Mouse (Mus musculus) myocyte (in vitro differentiated cells): ENCODE measurements at regions not wholly inside any gene's neighbourhood (a gene's known extent, or its start where the extent isn't known, plus 50 kb on each side); places are given as distances from the start of the nearest gene placed in this dataset.
A peak's percentile ranks its signal among the peaks of the same experiment; 100 is the strongest.

Experiments
- E2F4 ChIP-seq: IDR thresholded peaks from one replicate; pipeline ENCODE4 v1.6.1; 2011; ENCODE audit warnings: mild to moderate bottlenecking, control low read depth, moderate library complexity; ENCODE audit not compliant: insufficient read depth
- MAX ChIP-seq: IDR thresholded peaks from one replicate; pipeline ENCODE4 v1.6.1; 2011; ENCODE audit warnings: low read depth, mild to moderate bottlenecking, control low read depth
- MYOG ChIP-seq, 3 experiments: IDR thresholded peaks; one replicate each; pipeline ENCODE4 v1.6.1; 2011; ENCODE audit warnings: control low read depth in 2 of 3, low read depth in 2 of 3, mild to moderate bottlenecking in 2 of 3; ENCODE audit not compliant: insufficient read length in 2 of 3, control insufficient read depth in 1 of 3, insufficient read depth in 1 of 3
- POLR2A ChIP-seq: IDR thresholded peaks from one replicate; pipeline ENCODE4 v1.6.1; 2011; ENCODE audit warnings: low read depth, mild to moderate bottlenecking, control low read depth, moderate library complexity; ENCODE audit not compliant: insufficient read length
- POLR2AphosphoS2 ChIP-seq: IDR thresholded peaks from one replicate; pipeline ENCODE4 v1.6.1; 2011; ENCODE audit warnings: low read depth, control low read depth; ENCODE audit not compliant: insufficient read length
- REST ChIP-seq: IDR thresholded peaks from one replicate; pipeline ENCODE4 v1.6.1; 2011; ENCODE audit warnings: mild to moderate bottlenecking, control low read depth, moderate library complexity; ENCODE audit not compliant: insufficient read depth, insufficient read length
- TCF12 ChIP-seq: IDR thresholded peaks from one replicate; pipeline ENCODE4 v1.6.1; 2011; ENCODE audit warnings: mild to moderate bottlenecking, control low read depth; ENCODE audit not compliant: poor library complexity, insufficient read depth, severe bottlenecking

DNA sequence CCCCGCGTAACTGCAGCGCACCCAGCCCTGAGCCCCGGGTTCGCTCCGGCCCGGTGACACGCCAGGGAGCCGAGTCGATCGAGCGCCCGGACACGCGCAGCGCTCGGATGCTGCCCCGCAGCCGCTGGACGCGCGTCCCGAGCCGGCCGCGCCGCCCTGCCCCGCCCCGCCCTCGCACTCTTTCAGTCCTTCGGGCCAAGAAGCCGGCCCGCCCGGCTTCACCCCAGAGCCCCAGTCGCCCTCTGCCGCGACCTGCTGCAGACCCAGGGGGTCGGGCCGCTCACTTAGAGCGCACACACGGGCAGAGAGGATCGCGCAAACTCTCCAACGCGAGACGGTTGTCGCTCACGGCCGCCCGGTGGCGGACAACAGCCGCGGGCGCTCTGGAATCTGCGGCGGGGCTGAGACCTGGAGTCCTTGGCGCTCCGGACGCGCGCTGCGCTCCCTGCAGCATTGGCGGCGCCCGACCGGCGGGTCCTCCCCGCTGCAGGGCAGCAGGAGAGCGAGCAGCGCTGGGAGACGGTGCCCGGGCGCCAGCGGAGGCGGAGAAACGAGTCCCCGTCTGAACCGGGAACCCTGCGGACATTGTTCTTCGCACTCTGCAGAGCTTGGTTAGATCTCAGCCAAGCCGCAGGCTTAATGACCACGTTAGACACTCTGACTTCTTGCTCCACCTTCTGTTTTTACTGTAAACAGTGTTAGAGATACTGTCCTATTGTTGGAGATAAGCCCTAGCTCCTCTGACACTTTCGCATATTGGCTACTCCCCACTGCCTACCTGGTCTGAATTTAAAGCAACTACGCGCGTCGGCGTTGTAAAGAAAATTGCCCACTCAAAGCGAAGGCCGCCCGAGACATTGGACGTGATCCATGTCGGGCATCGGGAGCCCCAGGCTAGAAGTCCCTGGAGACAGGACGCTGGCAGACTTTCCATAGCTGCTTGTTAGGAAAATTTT, 153.1 kb upstream of the Smim15 start:
- peak; percentile 34 for TF ChIP-seq POLR2A
- TF ChIP-seq TCF12 = no peak
- TF ChIP-seq MAX = no peak
- no peak for TF ChIP-seq POLR2AphosphoS2
- TF ChIP-seq REST = no peak
- TF ChIP-seq E2F4 = no peak
- TF ChIP-seq MYOG (IDR thresholded peaks at IDR 0.05; ENCODE audit: control insufficient read depth in 1 of 3, insufficient read depth in 1 of 3, insufficient read length in 2 of 3, low read depth in 2 of 3) = peak in 1 of 3 experiments; percentile 15
